Mouse (Mus musculus) liver, embryonic 11.5 days (tissue): ENCODE measurements around the gene Rpl36-ps4. TPM values are rescaled to one million over a fixed set of nuclear protein-coding genes. Genes with fewer than 3 reads are reported as not detected.
"Not testable (repeated sequence)": the region's sequence is repeated elsewhere in the genome, so short reads cannot be mapped to it uniquely, and the experiment has no call there.

ENCODE experiments used
- ATAC-seq: fragments of 200-750 bp; cut with Nextera tagmentation; replicated peaks from 2 replicates; pipeline ENCODE4 v1.8.0; 2017; ENCODE audit warnings: moderate number of reproducible peaks, mild to moderate bottlenecking, moderate TSS enrichment, moderate library complexity; ENCODE audit not compliant: low FRiP score
- DNase-seq: peaks from one replicate; pipeline ENCODE4 v3.0.0-alpha.2; 2017; ENCODE audit warnings: low spot score
- H3K27ac ChIP-seq: fragments of 300-500 bp; sonication (generic); 2 replicates; pipeline ENCODE4 v1.5.1; 2014; ENCODE audit warnings: mild to moderate bottlenecking, low read depth, low read length, control low read depth
- H3K27me3 ChIP-seq: fragments of 300-500 bp; sonication (generic); replicated peaks from 2 replicates; pipeline ENCODE4 v1.6.1; 2014; ENCODE audit warnings: low read length, mixed read lengths; ENCODE audit not compliant: control insufficient read depth, insufficient read depth
- H3K36me3 ChIP-seq: fragments of 300-500 bp; sonication (generic); 2 replicates; pipeline ENCODE4 v1.6.1; 2014; ENCODE audit warnings: mild to moderate bottlenecking, low read length, moderate library complexity, mixed read lengths; ENCODE audit not compliant: control insufficient read depth, insufficient read depth
- H3K4me1 ChIP-seq: fragments of 300-500 bp; sonication (generic); replicated peaks from 2 replicates; pipeline ENCODE4 v1.6.1; 2014; ENCODE audit warnings: low read length, mixed read lengths; ENCODE audit not compliant: control insufficient read depth, insufficient read depth
- H3K4me2 ChIP-seq: fragments of 300-500 bp; sonication (generic); 2 replicates; pipeline ENCODE4 v1.6.1; 2014; ENCODE audit warnings: mild to moderate bottlenecking, control low read depth, moderate library complexity
- H3K4me3 ChIP-seq: fragments of 300-500 bp; sonication (generic); 2 replicates; pipeline ENCODE4 v1.5.1; 2014; ENCODE audit warnings: low read depth, low read length, control low read depth
- H3K9ac ChIP-seq: fragments of 300-500 bp; sonication (generic); 2 replicates; pipeline ENCODE4 v1.6.1; 2014; ENCODE audit warnings: low read depth, low read length, control low read depth
- H3K9me3 ChIP-seq: fragments of 300-500 bp; sonication (generic); 2 replicates; pipeline ENCODE4 v1.6.1; 2016; ENCODE audit warnings: low read length, inconsistent platforms, mixed read lengths; ENCODE audit not compliant: control insufficient read depth
- WGBS: fragments of 180-500 bp; shearing (Covaris S2); extraction: QIAGEN DNeasy Blood & Tissue Kit; methylation state at CpG from one replicate; pipeline ENCODE4 v1.1.7; 2014; 5-methylcytosine and 5-hydroxymethylcytosine counted together
- polyA plus RNA-seq: library from polyadenylated mRNA; unstranded; fragments of >200 nt; fragmentation: Nextera tagmentation; extraction: Ambion mirVana; gene quantifications from 2 replicates; pipeline ENCODE4 v1.2.1, GENCODE M21; 2014

The Rpl36-ps4 gene
- polyA plus RNA-seq, 1 experiment from 2014 or later = not detected

GRCm38 (mm10) chr17:87959406-87959805 lies 38.6 kb downstream of the Rpl36-ps4 start:
- not testable (repeated sequence) for ATAC-seq, H3K36me3 ChIP-seq, H3K27ac ChIP-seq, H3K4me1 ChIP-seq, H3K4me3 ChIP-seq, H3K9ac ChIP-seq, DNase-seq, H3K9me3 ChIP-seq, H3K4me2 ChIP-seq, H3K27me3 ChIP-seq
- 96% methylated on average over 11 of the region's 11 CpGs for WGBS

GRCm38 (mm10) chr17:87959931-87960330 lies 39.2 kb downstream of the Rpl36-ps4 start:
- H3K4me3 ChIP-seq, H3K27ac ChIP-seq, H3K4me1 ChIP-seq, H3K9ac ChIP-seq, H3K9me3 ChIP-seq, ATAC-seq, H3K27me3 ChIP-seq, H3K36me3 ChIP-seq, DNase-seq, H3K4me2 ChIP-seq: not testable (repeated sequence)
- 88% methylated on average over 5 of the region's 5 CpGs for WGBS

DNA sequence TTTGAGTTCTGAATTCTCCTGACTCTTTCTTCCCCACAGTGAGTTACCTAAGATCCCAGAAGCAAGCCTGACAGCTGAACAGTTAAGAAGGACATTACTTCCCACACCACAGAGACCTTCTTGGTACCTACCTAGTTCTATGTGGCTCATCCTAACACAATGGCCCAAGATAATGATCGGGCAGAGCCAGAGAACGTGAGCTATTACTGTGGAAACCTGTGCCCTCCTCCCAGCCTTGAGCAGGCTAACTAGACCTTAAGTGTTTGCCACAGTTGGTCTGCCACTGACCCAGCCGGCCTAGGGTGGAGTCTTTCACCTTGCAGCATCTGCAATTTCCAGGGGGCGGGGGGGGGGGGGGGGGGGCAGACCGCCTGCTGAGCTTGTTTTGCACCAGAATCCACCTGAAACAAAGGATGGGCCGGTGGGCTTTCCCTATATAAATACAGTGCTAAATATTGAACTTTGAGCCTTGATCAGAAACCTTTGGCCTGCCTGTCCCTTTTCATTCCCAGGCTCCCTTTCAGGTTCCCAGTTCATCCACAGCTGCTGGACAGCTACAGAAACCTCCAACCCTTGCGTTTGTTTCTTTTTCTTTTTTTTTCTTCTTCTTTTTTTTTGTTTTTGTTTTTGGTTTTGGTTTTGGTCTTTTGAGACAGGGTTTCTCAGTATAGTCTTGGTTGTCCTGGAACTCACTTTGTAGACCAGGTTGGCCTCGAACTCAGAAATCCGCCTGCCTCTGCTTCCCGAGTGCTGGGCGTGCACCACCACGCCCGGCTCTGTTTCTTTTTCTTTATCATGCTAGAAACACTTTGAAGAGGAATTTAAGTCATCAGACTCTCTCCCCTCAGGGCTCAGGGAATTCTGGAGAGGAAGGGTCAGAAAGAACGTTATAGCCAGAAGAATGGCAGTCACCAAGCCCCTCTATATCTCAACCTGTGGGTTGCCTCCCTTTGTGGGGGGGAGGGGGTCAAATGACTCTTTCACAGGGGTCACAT lies 42.6 kb downstream of the Rpl36-ps4 start:
- H3K36me3 ChIP-seq = no peaks in the 10 kb centered on the region
- no peak for ATAC-seq
- H3K27me3 ChIP-seq = no peaks in the 10 kb centered on the region
- no peak for DNase-seq
- no peak overlapping the region for H3K4me3 ChIP-seq
- no peak overlapping the region for H3K9ac ChIP-seq
- no peak overlapping the region for H3K4me2 ChIP-seq
- no peaks in the 10 kb centered on the region for H3K9me3 ChIP-seq
- no peak overlapping the region for H3K27ac ChIP-seq
- WGBS = 85% methylated on average over 14 of the region's 14 CpGs
- no peaks in the 10 kb centered on the region for H3K4me1 ChIP-seq

DNA sequence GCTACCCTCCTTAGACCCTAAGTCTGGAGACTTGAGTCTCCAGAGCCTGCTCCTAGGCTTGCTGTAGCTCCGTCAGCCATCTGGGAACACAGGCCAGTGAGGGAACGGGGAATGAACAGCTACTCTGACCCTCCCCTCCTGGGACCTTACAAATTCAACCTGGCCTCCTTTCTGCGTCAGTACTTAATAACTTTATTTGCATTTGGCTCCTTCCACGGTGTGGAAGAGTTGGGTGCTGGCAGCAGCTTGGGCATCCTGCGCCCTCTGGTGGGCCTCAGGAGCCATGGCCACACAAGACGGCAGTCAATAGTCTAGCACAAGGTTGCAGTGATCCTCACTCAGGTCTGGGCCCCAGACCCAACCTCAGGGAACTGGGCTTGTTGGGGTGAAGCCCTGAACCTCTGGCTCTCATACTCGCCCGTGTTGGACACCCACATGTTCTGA lies 47.7 kb downstream of the Rpl36-ps4 start:
- H3K27me3 ChIP-seq, DNase-seq, H3K9ac ChIP-seq, H3K27ac ChIP-seq, H3K9me3 ChIP-seq, H3K4me3 ChIP-seq, H3K4me2 ChIP-seq, H3K36me3 ChIP-seq, H3K4me1 ChIP-seq: not testable (repeated sequence)
- 47% methylated on average over 6 of the region's 8 CpGs for WGBS
- peak; percentile 66 for ATAC-seq

Other genes starting within 250 kb of the Rpl36-ps4 start
- 59.2 and 77.9 TPM in 2 replicates for gene Msh2, start 248.6 kb upstream of the Rpl36-ps4 start, polyA plus RNA-seq
- 0.64 and 0.86 TPM in 2 replicates for gene Kcnk12, start 123.0 kb upstream of the Rpl36-ps4 start, polyA plus RNA-seq
- 69.0 and 80.0 TPM in 2 replicates for gene Msh6, start 54.1 kb downstream of the Rpl36-ps4 start, polyA plus RNA-seq
- gene Fbxo11, start 144.3 kb downstream of the Rpl36-ps4 start, polyA plus RNA-seq = 12.4 and 14.0 TPM in 2 replicates